Mouse (Mus musculus) urinary bladder, adult 18-20 months (tissue): ENCODE measurements around the gene Mrpl23.

Experiments used
- DNase-seq, 2 experiments: peaks; one replicate each; pipeline ENCODE4 v3.0.0; 2022; ENCODE audit warnings: low spot score in 2 of 2, mixed read lengths in 2 of 2

Gene Mrpl23

DNA sequence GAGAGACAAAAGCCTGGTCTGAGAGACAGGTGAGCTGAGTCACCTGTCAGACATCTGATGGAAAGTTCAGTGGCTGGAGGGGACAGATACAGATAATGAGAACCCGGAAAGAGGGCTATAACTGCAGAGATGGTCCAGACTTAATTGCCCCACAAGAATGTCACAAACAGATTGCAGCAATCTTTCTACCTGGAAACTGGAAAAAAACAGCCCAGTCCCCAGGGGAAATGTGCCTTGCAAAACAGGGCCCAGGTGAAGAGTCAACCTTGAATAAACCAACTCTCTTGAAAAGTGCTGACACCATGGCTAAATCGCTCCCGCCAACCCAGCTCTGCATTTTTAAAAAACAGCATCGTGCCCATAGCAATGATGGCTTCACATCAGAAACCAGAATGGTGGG, 12.2 kb upstream of the Mrpl23 start:
- DNase-seq: no peak

DNA sequence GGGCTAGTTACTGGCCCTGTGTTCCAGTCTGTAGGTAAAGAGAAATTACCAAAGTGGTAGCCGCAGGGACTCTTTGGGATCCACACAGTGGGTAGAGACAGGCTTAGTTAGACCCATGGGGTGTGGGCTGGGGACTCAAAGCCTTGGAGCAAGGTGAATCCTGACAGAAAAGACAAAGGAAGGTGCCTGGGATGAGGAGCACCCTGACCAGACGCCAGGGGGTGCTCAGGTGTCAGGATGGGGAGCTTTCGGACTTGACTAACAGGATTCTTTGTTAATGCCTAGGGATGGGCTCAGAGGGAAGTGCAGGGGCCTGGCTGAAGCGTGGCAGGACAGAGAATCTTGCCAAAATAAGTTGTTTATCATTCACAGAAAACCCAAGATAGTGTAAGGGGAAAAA, 10.1 kb upstream of the Mrpl23 start:
- DNase-seq: peak; percentile 29 to 51

DNA sequence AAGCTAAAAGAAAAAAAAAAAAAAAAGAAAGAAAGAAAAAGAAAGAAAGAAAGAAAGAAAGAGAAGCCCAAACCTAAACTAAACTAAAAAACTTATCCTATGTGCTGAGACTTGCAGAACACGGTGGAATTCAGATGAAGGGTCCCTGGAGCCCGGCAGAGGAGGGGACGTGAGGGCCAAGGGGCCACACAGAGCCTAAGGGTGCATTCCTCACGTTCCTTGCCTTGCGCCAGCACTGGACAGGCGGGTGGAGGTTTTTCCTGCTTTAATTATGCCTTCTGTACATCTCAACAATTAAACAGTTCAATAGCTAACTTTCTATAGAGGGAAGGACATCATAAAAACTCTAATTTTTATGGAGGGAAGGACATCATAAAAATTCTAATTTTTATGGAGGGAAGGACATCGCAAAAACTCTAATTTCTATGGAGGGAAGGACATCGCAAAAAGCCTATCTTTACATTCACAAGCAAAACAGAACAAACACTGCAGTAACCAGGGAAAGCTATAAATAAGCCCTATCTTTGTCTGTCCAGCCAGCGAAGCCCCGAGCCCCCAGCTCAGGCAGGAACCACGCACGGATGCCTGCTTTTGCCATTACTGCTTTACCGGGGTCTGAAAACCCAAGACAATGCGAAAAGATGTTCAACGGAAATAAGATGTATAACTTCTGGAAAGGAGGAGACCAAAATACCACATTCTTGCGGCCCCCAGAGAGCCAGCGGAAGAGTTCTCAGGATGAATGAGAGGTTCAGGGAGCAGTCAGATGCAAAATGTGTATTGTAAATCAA, 9.1 kb upstream of the Mrpl23 start:
- DNase-seq: no peak

DNA sequence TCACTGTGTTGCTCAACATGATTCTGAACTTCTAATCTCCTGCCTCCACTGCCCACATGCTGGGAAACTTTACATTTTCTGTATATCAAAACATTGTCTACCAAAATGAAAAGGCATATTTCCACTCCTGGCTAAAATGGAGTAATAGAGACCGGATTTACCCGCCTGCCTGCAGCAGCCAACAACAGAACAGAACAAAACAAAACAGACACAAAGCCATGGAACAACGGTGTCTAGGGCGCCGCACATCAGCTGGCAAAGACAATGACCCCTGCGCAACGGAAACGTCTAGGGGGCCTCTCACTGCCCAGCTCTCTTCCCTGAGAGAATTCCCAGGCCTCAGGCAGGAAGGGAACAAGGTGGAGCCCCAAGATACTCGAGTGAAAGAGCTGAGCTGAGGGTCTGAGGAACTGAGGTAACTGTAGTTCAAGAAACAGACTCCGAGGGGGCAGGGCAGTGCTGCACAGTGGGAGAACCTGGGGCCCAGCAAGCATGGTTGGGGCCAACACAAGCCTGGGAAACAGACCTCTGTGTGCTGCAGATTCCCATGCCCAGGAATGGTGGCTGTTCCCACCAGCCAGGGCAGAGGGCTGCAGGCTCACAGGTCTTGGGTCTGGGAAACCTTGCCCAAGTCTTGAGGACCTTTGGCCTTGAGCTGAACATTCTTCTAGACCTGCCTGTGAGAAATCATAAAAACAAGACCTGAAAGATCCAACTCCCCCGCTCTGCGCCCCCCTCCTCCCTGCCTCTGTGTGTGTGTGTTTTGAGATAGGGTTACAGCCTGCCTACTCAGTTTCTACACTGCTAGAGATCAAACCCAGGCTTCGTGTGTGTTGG, 6.9 kb upstream of the Mrpl23 start:
- DNase-seq: no peak

DNA sequence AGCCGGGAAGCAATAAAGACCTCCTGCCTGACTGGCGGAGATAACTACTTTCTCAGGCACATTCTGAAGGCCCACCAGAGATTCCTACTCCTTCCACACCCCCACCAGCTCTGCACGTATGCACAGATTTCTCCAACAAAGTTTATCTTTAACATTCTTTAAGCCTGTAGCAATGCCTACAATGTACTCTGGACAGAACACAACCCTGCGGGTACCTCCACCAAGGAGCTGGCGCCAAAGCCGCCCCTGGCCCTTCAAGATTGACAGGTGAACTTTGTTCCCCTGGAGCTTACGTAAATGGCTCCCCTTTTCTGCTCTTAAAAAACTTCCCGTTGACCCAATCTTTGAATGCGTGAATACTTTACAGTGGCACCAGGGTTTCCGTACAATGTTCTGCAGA, 3.1 kb upstream of the Mrpl23 start:
- no peak for DNase-seq

DNA sequence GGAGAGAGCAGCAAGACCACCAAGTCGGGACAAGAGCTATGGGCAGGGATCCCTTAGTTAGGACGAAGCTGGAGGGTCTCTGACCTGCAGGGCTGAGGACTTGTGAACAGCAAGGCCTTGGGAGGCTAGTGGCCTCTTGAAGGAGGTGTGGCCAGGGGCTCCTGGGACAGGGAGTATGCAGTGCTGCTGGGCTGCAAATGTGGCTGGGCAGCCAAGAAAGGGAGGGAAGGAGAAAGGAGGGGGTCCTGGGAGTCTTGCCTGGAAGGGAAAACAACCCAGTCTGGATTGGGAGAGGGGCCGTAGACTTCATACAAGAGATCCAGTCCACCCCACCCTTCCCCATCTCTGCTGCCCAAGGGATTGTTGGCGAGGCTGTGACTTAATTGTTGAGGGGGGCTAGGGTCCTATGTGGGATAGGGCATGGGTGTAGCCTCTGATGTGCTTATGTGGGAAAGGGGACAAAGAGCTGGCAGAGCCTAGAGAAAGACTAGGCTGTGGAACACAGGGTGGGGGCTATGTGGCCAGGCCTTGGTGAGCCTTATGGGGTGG, 439 bp upstream of the Mrpl23 start:
- DNase-seq: no peak

DNA sequence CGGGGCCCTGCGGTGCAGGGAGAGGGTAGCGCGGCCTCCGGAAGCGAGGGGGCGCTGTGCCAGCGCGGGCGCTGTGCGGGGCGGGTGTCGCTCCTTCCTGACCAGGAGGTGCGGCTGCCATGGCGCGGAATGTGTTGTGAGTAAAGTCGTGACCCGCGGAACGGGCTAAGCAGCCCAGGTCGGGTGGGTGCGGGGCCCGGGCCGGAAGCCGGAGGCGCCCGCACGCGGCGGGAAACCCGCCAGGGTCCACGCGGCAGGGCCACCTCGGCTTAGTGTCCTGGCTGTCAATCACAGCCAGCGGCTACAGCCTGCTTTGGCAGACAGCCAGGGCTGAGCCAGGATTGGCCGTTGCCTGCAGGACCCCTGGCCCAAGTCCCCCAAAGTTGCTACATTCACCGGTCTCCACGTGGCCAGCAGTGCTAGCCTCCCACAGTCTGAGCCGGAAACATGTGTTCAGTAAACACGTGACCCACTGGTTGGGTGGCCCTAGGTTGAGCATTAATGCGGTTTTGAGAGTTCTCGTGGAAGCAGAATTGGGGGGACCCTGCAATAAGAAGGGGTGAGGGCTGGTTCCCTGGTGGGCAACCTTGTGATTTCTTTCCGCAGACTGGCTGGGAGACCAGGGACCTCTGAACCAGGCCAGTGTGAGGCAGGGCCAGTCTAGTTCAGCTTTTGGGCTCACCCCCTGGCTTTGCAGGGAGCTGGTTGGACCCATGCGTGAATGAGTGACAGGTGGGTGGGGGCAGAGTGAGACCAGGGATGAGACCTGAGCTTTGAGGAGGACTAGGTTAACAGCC, 771 bp downstream of the Mrpl23 start:
- DNase-seq: peak; percentile 76 to 81

DNA sequence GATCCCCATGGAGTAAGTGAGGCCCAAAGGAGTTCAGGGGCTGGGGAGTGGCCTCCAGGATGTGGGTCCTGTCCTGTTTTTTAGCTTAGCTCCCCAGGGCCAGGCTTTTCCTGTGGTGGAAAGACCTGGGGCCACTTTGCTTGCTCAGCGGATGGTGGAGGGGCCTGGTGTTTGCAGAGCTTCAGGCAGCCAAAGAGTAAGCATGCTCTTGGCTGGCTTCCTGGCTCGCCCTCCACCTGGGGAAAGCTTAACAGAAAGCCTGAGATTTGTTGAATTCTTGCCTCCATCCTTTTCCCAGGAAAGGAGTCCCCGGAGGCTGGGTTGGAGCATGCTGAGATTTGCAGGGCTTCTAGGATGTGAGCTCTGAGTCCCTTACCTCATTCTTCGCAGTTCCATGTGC, 2.6 kb downstream of the Mrpl23 start:
- no peak for DNase-seq

DNA sequence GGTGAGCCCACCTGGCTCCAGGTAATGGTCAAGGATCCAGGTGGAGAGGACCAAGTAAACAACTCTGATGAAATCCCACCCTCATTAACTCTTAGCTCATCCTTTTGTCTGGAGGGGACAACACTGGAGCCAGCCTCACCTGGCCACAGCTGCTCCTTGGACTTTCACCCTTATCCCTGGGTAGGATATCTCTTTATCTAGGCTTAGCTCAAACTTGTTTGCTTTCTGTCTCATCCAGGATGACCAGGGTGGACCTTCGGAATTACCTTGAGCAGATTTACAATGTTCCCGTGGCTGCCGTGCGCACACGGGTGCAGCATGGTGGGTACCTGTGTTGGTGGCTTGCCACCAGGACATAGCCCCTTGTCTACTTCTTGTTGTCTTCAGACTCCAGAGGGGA, 3.3 kb downstream of the Mrpl23 start:
- DNase-seq: no peak

DNA sequence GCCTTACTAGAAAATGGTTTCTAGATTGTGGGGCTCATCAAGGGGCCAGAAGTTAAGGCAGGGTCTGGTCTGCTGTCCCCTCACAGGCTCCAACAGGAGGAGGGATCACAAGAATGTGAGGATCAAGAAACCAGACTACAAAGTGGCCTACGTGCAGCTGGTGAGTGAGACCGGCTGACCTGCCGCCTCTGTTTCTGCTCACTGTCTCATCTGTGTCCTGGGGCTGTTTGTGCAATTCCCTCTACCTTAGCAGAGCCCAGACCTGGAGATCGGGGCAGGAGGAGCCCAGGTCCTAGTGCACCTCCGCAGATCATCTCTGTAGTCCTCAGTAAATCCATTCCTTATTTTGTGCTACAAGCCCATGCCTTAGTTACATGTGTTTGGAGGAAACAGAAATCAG, 4.7 kb downstream of the Mrpl23 start:
- DNase-seq: no peak

DNA sequence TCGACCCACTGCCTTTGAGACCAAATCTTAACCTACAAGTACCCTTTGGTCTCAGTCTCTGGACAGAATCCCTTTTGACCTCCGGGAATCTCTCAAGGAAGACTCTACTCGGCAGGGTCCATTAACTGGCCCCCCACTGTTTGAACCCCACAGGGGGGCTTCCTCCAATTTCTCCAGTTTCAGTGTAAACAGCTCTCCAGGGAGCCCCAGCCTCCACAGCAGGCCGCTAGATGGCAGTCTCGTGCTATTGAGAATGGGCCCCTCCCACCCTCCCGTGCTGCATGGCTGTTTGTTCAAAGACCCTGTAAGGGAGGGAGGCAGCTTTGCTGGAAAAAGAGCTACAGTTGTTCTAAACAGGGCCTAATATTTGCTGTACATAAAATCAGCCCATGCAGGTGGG, 5.4 kb downstream of the Mrpl23 start:
- peak in 1 of 2 experiments; percentile 51 for DNase-seq

DNA sequence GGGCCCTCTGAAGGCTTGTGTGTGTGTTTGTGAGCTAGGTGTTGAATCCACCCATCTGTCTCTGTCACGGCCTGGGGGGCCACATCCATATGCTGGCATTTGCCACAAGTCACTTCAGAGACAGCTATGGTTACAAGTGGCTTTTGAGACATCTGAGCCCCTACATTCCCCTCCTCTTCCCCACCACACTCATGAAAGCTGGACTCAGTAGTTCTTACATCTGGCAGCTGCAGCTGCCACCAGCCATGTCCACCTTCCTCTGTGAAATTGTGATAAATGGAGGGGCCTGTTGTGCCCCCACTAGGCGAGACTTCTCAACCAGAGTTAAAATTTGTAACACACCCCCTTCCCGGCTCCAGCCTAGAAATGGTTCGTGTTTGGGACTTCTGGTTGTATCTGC, 5.8 kb downstream of the Mrpl23 start:
- DNase-seq: no peak

DNA sequence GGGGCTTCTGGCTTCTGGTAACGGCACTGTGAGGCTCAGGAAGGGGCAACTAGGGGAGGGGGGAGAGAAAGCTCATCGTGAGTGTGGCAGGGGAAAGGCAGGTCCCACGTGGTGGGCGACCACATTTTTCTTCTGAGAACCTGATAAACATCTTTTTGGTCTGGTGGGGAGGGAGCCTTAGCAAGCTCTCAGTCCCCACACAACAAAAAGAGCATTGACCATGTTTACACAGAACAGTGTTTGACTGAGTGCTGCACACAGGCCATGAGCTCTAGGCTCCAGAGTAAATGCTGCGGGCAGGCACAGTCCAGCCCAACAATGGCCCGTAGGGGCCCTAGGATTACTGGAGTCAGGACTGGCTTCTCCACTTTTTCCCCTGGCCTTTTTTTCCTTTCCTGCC, 6.3 kb downstream of the Mrpl23 start:
- no peak for DNase-seq

DNA sequence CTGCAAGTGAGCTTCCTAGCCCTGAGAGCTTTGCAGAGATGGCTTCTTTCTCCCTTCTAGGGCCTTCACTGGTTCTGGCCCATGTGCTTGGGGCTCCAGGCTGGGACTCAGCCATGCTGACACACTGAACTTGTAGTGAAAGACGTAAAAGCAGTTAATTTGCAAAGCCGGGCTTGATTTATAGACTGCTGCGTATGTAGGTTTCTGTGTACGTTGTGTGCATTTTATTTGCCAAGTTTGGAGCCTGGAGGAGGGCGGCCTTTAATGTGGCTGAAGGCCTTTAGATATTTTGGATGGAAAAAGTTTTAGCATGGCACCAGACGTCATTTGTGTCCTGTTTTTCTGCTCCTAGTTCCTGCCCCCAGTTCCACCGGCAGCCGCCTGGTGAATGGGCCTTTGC, 7.3 kb downstream of the Mrpl23 start:
- no peak for DNase-seq

DNA sequence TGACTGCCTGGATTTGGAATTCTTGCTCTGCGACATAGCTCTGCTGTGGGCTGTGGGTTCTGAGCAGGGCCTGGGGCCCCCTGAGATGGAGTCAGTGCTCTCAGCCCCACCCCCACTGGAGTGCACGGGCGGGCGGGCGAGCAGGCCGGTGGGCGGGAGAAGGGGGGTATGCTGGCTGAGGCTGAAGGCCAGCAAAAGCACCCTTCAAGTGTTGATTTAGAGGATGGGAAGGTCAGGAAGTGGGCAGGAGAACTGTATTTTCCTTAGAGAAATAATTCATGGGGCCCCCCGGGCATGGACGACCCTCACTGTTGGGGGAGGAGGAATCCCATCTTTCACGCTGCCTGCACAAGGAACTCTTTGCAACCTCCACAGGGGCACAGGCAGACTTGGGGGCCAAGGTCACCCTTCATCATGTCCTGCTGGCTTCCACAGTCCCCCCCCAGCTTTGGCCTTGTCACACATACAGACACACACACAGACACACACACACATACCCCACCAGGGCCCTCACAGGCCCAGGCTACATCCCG, 10.4 kb downstream of the Mrpl23 start:
- no peak for DNase-seq

DNA sequence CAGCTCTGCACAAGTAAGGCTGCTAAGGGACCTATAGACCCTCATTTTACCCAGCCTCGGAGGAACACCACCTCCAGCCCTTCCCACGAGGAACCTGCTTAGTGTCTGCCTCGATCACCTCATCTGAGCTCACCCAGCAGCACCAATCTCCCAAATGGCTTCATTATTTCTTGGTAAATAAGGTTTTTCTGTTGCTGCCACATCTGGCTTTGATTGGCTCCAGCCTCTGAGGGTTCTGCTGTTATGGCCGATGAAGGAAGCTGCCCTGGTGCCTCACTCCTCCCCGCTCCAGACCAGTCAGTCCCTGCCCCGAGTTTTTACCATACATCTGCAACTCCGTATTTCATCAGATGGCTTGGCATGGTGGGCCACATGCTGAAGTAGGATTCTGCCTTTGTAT, 13.5 kb downstream of the Mrpl23 start:
- DNase-seq: no peak

DNA sequence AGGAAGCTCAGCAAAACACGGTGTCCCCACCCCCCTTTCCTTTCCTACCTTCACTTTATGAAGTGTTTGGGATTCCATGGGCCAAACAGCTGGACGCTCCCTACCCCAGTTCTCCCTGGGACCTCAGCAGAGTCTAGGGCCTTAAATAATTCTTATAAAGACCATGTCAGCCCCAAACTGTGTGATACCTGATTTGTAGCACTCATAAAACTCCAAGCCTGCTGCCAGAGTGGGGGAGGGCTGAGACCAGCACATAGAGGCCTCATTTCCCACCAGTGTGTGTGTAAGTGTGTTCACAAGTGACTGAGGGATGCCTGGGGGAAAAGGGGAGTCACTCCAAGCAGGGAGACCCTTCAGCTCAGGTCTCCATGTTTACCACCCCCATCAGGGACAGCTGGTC, 15.4 kb downstream of the Mrpl23 start:
- no peak for DNase-seq

DNA sequence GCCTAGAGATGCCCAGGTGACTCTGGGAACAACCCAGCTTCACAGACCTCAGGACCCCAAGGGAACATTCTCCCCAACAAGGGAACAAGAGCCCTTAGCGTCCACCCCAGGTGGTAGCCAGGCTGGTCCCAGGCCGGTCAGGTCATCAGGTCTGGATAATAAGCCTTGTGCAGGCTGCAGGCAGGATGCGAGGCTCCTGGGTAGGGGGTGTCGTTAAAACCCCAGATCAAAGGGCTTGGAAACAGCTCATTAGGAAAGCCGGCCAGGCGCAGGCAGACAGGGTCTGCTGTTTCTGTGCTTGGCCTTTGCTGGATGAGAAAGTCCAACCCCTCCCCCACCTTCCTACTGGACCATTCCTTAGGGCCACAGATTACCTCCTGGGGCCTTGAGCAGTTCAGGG, 16.2 kb downstream of the Mrpl23 start:
- DNase-seq: no peak

DNA sequence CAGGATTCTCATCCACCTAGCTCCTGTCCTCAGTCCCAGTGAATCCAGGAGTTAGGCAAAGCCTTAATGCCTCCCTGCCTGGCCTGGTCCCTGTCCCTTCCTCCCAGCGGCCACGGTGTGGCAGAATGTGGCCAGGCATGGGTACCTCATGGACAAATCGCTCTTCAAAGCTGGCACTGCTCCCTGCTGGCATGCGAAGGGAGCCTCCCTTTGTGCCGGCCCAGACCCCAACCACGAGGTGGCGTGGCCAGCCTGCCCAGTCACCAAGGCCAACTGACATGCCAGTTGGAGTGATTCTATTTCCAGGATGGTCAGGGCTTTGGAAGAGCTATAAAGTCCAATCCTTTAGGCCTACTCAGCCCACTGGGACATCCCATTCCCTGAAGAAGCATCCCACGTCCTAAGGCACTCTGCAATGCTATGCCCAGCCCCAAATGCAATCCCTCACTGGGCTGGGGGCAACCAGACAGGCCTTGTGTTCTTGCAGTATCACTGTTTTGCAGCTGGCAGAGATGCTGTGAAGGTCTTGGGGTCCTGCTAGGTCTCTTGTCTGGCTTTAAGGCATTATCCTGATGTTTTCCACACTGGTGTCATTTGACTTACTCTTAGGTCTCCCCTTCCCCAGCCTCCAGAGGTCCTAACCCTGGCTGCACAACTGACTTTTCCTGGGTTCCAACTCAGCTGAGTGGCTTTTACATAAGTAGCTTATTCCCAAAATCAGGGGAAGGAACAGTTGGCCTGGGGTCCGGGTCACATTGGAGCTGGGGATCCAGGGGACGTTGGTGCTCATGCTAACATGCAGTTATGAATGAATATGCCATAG, 17.7 kb downstream of the Mrpl23 start:
- no peak for DNase-seq

DNA sequence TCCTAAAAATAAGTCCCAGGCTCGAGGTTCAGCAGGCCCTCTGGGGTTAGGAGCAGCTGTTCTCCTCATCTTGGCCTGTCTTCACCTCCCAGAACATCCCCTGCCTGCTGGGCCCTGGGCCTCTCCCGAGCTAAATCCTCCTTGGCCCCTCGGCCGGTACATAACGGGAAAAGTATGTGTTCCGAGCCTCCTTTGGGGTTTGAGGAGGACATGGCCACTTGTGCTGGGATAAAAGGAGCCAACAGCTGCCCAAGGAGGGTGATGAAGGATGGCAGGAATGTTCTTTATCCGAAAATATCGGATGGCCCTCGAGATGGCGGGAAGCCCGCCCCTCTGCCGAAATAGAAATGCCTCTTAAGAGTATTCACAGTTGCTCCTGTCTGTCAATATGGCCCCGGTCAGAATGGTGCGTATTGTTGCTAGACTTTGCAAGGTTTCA, 18.5 kb downstream of the Mrpl23 start:
- no peak for DNase-seq

DNA sequence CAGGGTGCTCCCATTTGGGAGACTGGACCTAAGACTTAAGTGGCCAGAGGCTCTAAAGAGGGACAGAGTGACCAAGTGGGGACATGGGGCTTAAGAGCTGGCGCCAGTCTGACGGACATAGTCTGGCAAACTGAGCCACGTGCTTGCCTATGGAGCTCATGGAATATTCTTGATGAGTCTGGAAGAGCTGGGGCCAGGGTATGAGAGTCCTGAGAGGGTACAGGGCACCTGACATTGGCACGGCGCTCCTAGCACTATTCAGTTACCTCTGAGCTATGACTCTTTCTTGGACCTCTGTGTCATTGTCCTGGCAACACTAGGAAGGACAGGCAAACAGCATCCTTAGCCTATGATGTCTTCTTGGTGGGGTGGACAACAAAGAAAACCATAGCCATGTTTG, 19.2 kb downstream of the Mrpl23 start:
- no peak for DNase-seq
